Mouse (Mus musculus) stomach, embryonic 16.5 days (tissue): Measurements from ENCODE around the gene Lcp1. TPM values are rescaled to one million over a fixed set of nuclear protein-coding genes. Genes with fewer than 3 reads are reported as not detected.

Experiments used
- ATAC-seq: fragments of 200-750 bp; cut with Nextera tagmentation; 2 replicates; pipeline ENCODE4 v1.8.0; 2017; ENCODE audit warnings: moderate number of reproducible peaks, moderate TSS enrichment; ENCODE audit not compliant: insufficient read depth, low FRiP score
- H3K27ac ChIP-seq: fragments of 300-500 bp; sonication (generic); 2 replicates; pipeline ENCODE4 v1.5.1; 2014; ENCODE audit warnings: low read length
- H3K27me3 ChIP-seq: fragments of 300-500 bp; sonication (generic); 2 replicates; pipeline ENCODE4 v1.6.1; 2014; ENCODE audit warnings: low read length, control low read depth, mixed read lengths; ENCODE audit not compliant: control insufficient read depth, insufficient read depth
- H3K36me3 ChIP-seq: fragments of 300-500 bp; sonication (generic); 2 replicates; pipeline ENCODE4 v1.6.1; 2014; ENCODE audit warnings: low read length; ENCODE audit not compliant: control insufficient read depth, insufficient read depth
- H3K4me1 ChIP-seq: fragments of 300-500 bp; sonication (generic); 2 replicates; pipeline ENCODE4 v1.6.1; 2014; ENCODE audit warnings: low read length, control low read depth, mixed read lengths; ENCODE audit not compliant: control insufficient read depth, insufficient read depth
- H3K4me2 ChIP-seq: fragments of 300-500 bp; sonication (generic); 2 replicates; pipeline ENCODE4 v1.6.1; 2014; ENCODE audit warnings: low read depth, low read length, mixed read lengths
- H3K4me3 ChIP-seq: fragments of 300-500 bp; sonication (generic); replicated peaks from 2 replicates; pipeline ENCODE4 v1.5.1; 2014; ENCODE audit warnings: mild to moderate bottlenecking, low read length
- H3K9ac ChIP-seq: fragments of 300-500 bp; sonication (generic); 2 replicates; pipeline ENCODE4 v1.6.1; 2014; ENCODE audit warnings: low read length
- H3K9me3 ChIP-seq: fragments of 300-500 bp; sonication (generic); replicated peaks from 2 replicates; pipeline ENCODE4 v1.6.1; 2016; ENCODE audit warnings: low read length, control low read depth; ENCODE audit not compliant: control insufficient read depth
- WGBS: fragments of 180-500 bp; shearing (Covaris S2); extraction: QIAGEN DNeasy Blood & Tissue Kit; methylation state at CpG from one replicate; pipeline ENCODE4 v1.1.7; 2014; 5-methylcytosine and 5-hydroxymethylcytosine counted together
- polyA plus RNA-seq: library from polyadenylated mRNA; unstranded; fragments of >200 nt; fragmentation: Nextera tagmentation; extraction: Ambion mirVana; gene quantifications from 2 replicates; pipeline ENCODE4 v1.2.1, GENCODE M21; 2015

The Lcp1 gene
- polyA plus RNA-seq, 1 experiment from 2014 or later, result 65.3 TPM

DNA sequence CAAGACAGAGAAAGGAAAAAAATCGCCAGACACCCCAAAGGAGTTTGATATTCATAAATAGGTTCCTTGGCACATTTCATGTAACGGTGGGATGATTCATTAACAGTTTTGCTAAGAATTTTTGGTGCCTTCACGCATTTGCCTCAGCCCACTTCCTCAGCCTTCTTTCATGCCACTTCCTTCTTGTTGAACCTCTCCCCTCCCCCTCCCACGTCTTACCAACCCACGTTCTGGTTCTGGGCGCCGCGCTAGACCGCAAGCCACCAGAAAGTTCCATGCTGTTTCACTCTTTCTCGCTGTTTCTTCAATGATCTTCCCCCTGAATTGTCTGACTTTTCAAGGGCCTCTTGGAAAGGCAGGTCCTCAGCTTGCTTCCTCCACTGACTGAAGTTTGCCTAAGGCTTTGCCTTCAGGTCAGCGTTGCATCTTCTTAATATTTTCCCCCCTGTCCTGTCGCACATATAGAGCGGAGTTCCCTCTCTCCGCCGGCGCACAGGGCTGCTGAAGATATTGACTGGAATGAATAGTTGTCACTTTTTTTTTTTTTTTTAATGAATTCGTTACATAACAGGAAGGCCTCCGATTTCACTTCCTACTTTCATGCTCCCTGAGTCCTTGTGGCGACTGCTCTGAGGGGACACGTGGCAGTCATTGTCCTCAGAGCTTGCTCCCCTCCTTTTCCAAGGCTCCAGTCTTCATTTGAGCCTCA is 48.5 kb downstream of the Lcp1 start:
- Histone ChIP-seq H3K27me3 (no peaks in the 10 kb centered on the region), H3K4me2 (no peak overlapping the region), H3K27ac (peak overlapping the region; percentile 43; the same call in 1 of the 2 replicates), H3K4me3 (no peak overlapping the region), H3K36me3 (no peaks in the 10 kb centered on the region), H3K9me3 (no peaks in the 10 kb centered on the region), H3K9ac (no peak overlapping the region), H3K4me1 (no peaks in the 10 kb centered on the region)
- WGBS, result 82% methylated on average over 20 of the region's 20 CpGs
- ATAC-seq, result no peak

DNA sequence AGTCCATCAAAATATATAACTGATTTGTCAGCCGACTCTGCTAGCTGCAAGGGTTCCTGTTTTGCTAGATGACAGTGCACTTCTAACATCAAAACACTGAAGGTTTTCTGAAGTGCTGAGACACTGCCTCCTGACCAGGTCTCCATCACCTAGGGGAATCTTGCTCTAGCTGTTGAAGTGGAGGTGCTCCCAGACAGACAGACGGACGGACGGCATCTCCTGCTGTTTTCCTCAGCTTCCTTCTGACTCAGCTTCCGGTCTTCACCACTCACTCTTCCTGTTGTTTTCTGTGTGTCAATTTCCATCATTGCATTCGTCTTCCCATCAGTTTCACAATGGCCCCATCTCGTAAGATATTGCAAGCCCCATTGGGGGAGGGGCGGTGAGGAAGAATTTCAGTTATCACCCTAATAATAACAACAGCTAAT is 49.7 kb downstream of the Lcp1 start:
- Histone ChIP-seq H3K4me3 (no peak overlapping the region), H3K27me3 (no peaks in the 10 kb centered on the region), H3K9me3 (no peaks in the 10 kb centered on the region), H3K4me1 (no peaks in the 10 kb centered on the region), H3K27ac (no peak overlapping the region), H3K36me3 (no peaks in the 10 kb centered on the region), H3K9ac (no peak overlapping the region), H3K4me2 (no peak overlapping the region)
- 76% methylated on average over 8 of the region's 8 CpGs for WGBS
- ATAC-seq, result no peak

DNA sequence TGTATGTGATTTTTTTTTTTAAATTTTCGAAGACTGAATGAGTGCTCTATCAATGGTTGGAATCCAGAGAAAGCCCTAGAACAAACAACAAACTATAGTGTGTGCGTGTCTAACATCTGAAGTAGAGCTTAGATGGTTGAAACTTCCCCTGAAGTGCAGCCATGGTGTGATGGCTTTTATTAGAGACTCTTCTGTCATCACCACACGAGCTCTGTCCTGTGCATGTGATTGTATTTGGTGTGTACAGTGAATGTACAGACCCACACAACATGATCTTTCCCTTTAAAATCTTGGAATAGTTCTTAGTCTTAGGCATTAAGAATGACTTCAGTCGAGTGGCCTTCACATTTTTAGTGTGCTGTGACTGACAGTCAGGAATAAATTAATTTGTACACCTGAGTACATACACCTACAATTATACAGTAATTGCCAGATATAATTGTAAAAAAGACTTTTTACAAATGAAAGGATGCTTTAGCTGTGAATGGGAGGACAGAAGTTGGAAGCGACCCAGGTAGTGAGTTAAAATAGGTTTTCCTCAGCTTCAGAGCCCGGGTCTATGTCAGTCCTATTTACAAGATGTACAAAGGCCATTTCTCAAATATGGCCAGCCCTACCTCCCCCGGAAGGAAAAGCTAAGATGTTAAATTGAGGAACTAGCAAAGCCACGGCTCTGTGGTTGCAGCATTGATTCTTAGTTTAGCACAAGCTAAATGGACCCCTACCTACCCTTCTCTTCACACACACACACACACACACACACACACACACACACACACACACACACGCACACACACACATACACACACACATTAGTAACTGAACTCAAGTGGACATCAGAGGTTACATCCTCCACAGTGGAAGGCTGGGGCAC is 50.4 kb downstream of the Lcp1 start:
- Histone ChIP-seq H3K4me2 (no peak overlapping the region), H3K27me3 (no peaks in the 10 kb centered on the region)

DNA sequence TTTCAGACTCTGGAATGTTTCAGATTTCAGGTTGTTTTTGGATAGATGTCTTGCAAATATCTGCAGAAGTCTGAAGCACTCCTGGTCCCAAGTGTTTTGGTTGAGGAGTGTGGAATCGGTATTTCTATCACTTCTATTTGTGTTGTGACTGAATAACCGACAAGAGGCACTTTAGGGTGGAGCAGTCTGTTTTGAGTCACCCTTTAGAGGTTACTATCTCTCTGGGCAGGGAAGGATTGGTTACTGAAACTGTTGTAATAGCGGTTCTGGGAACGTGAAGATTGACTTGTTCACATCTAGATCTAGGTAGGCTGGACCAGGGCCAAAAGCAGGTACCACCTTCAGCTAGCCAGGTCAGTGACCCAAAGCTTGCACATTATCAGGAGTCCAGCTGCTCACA is 51.5 kb downstream of the Lcp1 start:
- no peak overlapping the region for H3K4me3 ChIP-seq
- H3K36me3 ChIP-seq, result no peaks in the 10 kb centered on the region
- H3K4me1 ChIP-seq, result no peaks in the 10 kb centered on the region
- H3K9ac ChIP-seq, result no peak overlapping the region
- H3K27ac ChIP-seq, result no peak overlapping the region
- no peak for ATAC-seq
- no peaks in the 10 kb centered on the region for H3K27me3 ChIP-seq
- 61% methylated on average over 4 of the region's 4 CpGs for WGBS
- H3K9me3 ChIP-seq, result no peaks in the 10 kb centered on the region
- H3K4me2 ChIP-seq, result no peak overlapping the region

More for the DNA sequence above, 50.4 kb downstream of the Lcp1 start:
- no peaks in the 10 kb centered on the region for H3K9me3 ChIP-seq
- H3K27ac ChIP-seq, result no peak overlapping the region
- 69% methylated on average over 9 of the region's 9 CpGs for WGBS
- no peaks in the 10 kb centered on the region for H3K4me1 ChIP-seq
- H3K36me3 ChIP-seq, result no peaks in the 10 kb centered on the region
- no peak overlapping the region for H3K4me3 ChIP-seq
- ATAC-seq, result no peak
- H3K9ac ChIP-seq, result no peak overlapping the region

DNA sequence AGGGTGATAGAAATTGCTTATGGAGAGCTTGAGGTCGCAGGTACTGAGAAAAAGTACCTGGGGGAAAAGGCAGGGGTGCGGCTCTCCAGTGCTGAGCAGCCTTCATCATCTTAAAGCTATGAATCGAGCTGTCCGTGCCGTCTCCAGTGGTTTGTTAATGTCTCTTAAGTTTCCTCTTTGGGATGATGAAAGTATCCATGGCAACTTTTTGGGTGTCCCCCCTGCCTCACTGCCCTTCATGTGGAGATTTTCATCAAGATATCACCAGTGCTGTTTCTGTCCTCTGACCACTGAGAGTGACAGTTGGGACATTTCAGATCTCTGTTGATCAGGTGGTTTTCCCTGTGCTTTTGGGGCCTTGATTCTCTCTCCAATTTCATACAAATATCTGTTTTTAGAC is 51.9 kb downstream of the Lcp1 start:
- H3K4me1 ChIP-seq, result no peaks in the 10 kb centered on the region
- no peak overlapping the region for H3K9ac ChIP-seq
- WGBS, result 83% methylated on average over 5 of the region's 5 CpGs
- H3K27ac ChIP-seq, result no peak overlapping the region
- no peak overlapping the region for H3K4me2 ChIP-seq
- H3K9me3 ChIP-seq, result no peaks in the 10 kb centered on the region
- no peaks in the 10 kb centered on the region for H3K36me3 ChIP-seq
- no peaks in the 10 kb centered on the region for H3K27me3 ChIP-seq
- H3K4me3 ChIP-seq, result no peak overlapping the region
- ATAC-seq, result no peak

DNA sequence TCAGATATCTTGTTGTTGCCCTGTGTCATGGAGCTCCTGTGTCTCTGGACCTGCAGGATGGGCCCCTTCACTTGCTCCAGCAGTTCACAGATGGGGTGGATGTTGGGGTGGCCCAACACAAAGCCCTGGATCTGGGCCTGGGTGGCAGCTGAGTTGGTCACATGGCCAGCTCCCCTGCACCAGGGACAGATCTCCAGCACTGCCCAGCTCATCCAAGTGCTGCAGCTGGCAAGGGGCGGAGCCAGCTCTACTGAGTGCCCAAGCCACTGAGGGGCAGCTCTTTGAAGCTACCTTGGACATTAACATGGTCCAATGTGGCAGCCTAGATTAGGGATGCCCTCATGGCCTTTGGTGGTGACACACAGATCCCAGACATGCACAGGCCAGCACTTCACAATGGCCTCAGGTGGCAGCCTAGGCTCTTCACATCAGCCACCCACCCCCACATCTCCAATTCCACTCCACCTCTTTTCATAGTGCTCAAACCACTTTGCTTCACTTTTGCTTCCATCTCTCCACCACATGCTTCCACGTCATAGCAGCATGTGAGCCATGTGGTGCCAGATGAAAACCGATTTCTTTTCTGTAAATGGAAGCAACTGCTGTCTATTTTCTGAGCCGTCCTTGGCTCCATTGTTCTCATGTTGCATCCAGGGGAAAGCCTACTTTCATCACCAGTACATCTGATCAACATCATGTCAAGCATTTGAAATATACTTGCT is 53.3 kb downstream of the Lcp1 start:
- Histone ChIP-seq H3K27ac (no peak overlapping the region), H3K9me3 (no peaks in the 10 kb centered on the region), H3K27me3 (no peaks in the 10 kb centered on the region), H3K36me3 (no peaks in the 10 kb centered on the region), H3K4me2 (no peak overlapping the region), H3K4me3 (no peak overlapping the region), H3K4me1 (no peaks in the 10 kb centered on the region), H3K9ac (no peak overlapping the region)
- ATAC-seq, result no peak
- WGBS, result 83% methylated on average over 4 of the region's 4 CpGs

DNA sequence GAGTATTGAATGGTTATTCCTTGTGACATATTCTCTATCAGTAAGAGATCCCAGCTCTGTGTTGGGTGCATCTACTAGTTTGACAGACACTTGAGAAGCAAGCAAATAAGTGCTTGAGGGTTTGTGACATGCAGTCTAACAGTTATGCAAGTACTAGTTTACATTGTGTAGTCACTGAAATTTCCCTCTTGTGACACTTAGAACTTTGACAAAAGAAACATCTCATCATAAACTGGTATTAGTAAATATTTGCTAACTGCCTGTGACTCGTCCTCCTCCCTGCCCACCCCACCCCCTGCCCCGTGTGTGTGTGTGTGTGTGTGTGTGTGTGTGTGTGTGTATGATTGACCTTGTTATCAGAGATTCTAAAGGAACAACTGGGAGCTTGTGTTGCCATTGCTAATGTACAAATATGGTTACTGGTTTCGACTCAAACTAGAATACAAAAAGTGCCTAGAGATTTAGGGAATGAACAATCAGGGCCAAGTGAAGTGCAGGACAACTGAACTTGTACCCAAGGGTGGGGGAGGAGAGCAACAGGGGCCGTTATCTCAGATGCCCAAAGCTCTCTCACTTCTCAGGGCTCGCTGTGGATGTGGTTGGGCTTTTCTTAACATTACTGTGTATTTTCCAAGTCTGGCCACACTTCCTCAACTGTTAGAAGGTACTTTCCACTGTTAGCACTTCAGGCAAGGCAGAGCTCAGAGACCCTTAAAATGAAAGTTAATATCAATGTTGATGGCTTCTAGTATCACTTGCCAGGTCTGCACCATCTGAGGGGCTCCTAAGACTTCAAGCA is 55.1 kb downstream of the Lcp1 start:
- ATAC-seq, result no peak
- no peaks in the 10 kb centered on the region for H3K36me3 ChIP-seq
- H3K27me3 ChIP-seq, result no peaks in the 10 kb centered on the region
- no peak overlapping the region for H3K9ac ChIP-seq
- WGBS, result 53% methylated on average over 5 of the region's 5 CpGs
- H3K27ac ChIP-seq, result no peak overlapping the region
- no peak overlapping the region for H3K4me3 ChIP-seq
- H3K9me3 ChIP-seq, result no peaks in the 10 kb centered on the region
- H3K4me1 ChIP-seq, result no peaks in the 10 kb centered on the region
- H3K4me2 ChIP-seq, result no peak overlapping the region

DNA sequence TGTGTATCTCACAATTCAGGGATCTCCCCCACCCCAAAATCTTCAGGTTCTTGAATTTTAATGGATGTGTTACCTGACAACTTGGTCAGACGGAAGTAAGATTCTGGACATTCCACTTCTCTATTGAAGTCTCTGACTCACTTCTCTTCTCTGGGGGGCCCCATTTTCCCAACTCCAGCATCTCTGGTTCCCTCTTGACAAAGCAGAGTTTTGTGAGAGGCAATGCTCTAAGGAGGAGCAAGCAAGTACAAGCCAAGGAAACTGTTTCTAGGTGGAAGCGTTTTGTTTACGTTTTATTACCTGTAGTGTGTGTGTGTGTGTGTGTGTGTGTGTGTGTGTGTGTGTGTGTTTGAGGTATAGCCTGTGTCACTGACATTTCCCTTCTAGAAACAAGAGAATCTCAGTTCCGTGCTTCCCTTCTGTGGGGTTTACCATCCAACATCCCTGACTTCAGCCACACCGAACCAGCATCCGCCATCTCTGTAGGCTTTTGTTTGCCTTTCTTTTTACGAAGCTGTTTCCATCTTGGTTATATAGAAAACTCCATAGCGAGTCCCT is 56.0 kb downstream of the Lcp1 start:
- WGBS, result 86% methylated on average over 8 of the region's 8 CpGs
- no peaks in the 10 kb centered on the region for H3K27me3 ChIP-seq
- H3K36me3 ChIP-seq, result no peaks in the 10 kb centered on the region
- no peaks in the 10 kb centered on the region for H3K4me1 ChIP-seq
- ATAC-seq, result no peak
- no peak overlapping the region for H3K27ac ChIP-seq
- no peaks in the 10 kb centered on the region for H3K9me3 ChIP-seq
- H3K4me2 ChIP-seq, result no peak overlapping the region
- no peak overlapping the region for H3K9ac ChIP-seq
- H3K4me3 ChIP-seq, result no peak overlapping the region
